Mouse (Mus musculus) embryo, embryonic 11 days (tissue): ENCODE results near the gene Pdzd2.

ENCODE experiments used
- DNase-seq: peaks from one replicate; pipeline ENCODE4 v3.0.0-alpha.2; 2015

Pdzd2 gene

GRCm38 (mm10) chr15:12619273-12619672 is 120.5 kb downstream of the Pdzd2 start:
- DNase-seq = no peak

- DNase-seq = no peak
Measured at GRCm38 (mm10) chr15:12617651-12618050, 122.1 kb downstream of the Pdzd2 start.

GRCm38 (mm10) chr15:12617220-12617619 is 122.5 kb downstream of the Pdzd2 start:
- DNase-seq = no peak

- DNase-seq = no peak
Measured at GRCm38 (mm10) chr15:12614944-12615878, 124.5 kb downstream of the Pdzd2 start.

- DNase-seq = no peak
Measured at GRCm38 (mm10) chr15:12614011-12614410, 125.7 kb downstream of the Pdzd2 start.

- no peak for DNase-seq
Measured at GRCm38 (mm10) chr15:12612944-12613675, 126.6 kb downstream of the Pdzd2 start.

- no peak for DNase-seq
Measured at GRCm38 (mm10) chr15:12608090-12608489, 131.6 kb downstream of the Pdzd2 start.

GRCm38 (mm10) chr15:12606306-12606705 is 133.4 kb downstream of the Pdzd2 start:
- no peak for DNase-seq

- DNase-seq = no peak
Measured at GRCm38 (mm10) chr15:12605239-12605993, 134.3 kb downstream of the Pdzd2 start.

GRCm38 (mm10) chr15:12603674-12604073 is 136.1 kb downstream of the Pdzd2 start:
- no peak for DNase-seq

- DNase-seq = no peak
Measured at GRCm38 (mm10) chr15:12593094-12593493, 146.6 kb downstream of the Pdzd2 start.

- no peak for DNase-seq
Measured at GRCm38 (mm10) chr15:12592628-12593027, 147.1 kb downstream of the Pdzd2 start.

- DNase-seq = no peak
Measured at GRCm38 (mm10) chr15:12588661-12589060, 151.1 kb downstream of the Pdzd2 start.

GRCm38 (mm10) chr15:12586852-12587424 is 152.8 kb downstream of the Pdzd2 start:
- no peak for DNase-seq

GRCm38 (mm10) chr15:12586154-12586553 is 153.6 kb downstream of the Pdzd2 start:
- DNase-seq = peak; percentile 86

GRCm38 (mm10) chr15:12583051-12583450 is 156.7 kb downstream of the Pdzd2 start:
- no peak for DNase-seq

- DNase-seq = no peak
Measured at GRCm38 (mm10) chr15:12582471-12582870, 157.3 kb downstream of the Pdzd2 start.

- no peak for DNase-seq
Measured at GRCm38 (mm10) chr15:12579196-12579595, 160.5 kb downstream of the Pdzd2 start.

- peak; percentile 77 for DNase-seq
Measured at GRCm38 (mm10) chr15:12578276-12578675, 161.4 kb downstream of the Pdzd2 start.

- DNase-seq = no peak
Measured at GRCm38 (mm10) chr15:12577715-12578114, 162.0 kb downstream of the Pdzd2 start.

GRCm38 (mm10) chr15:12577054-12577696 is 162.5 kb downstream of the Pdzd2 start:
- peak; percentile 74 for DNase-seq

- DNase-seq = no peak
Measured at GRCm38 (mm10) chr15:12573621-12574020, 166.1 kb downstream of the Pdzd2 start.
